Mouse (Mus musculus): ENCODE results near the gene Mvb12a. TPM values are rescaled to one million over a fixed set of nuclear protein-coding genes. Genes with fewer than 3 reads are reported as not detected.
A peak's percentile ranks its signal among the peaks of the same experiment; 100 is the strongest.

The Mvb12a gene
- 47.6 and 61.5 TPM in 2 replicates for total RNA-seq (2014; rRNA removed; ENCODE audit: low replicate concordance)
- polyA plus RNA-seq (2015; fragmentation: Nextera tagmentation; extraction: Ambion mirVana) = 54.4 and 55.3 TPM in 2 replicates

DNA sequence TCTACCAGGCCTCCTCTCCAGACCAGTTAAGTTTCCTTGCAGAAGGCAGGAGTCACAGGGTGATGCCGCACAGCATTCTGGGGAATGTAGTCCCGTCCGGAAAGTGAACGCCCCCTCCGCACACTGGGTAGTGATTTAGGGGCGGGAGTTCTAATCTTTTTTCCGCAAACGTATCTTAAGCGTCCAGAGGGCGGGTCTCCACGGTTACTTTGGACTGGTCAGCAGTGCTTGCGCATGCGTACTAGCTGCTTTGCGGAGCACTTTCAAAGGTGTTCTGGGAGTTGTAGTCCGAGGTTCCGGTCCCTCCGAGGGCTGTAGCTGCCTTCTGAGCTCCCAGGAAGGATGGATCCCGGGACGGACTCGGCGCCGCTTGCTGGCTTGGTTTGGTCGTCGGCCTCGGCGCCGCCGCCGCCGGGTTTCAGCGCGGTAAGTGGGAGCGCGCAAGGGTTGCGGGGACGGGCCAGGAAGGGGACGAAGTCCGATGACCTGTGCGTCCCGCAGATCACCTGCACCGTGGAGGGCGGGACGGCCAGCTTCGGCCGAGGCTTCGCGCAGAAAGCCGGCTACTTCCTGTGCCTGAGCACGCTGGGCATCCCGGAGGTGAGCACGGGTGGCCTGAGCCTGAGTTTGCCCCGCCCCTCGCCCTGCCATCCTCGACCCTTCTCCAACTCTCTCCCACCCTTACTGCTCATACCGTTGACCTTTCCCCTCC is at the start of gene Mvb12a:
Gene Mvb12a (plus strand): TSS at position 291 of the 712 bp plus-strand sequence.
- ATAC-seq (ENCODE audit: insufficient read depth, low read depth) (peak; percentile 97), DNase-seq (ENCODE audit: low spot score) (peak; percentile 100)
- peak within 1 kb of the TSS; percentile 21; the same call in 1 of the 2 replicates for H3K27ac ChIP-seq (ENCODE audit: low read depth)
- no peak for TF ChIP-seq CTCF (IDR thresholded peaks at IDR 0.05; ENCODE audit: low read depth)
- TF ChIP-seq EP300 (IDR thresholded peaks at IDR 0.05; ENCODE audit: low read depth) = peak; percentile 40; the same call in 1 of the 2 replicates
- under 1% methylated on average over 53 of the region's 55 CpGs for WGBS
- H3K9ac ChIP-seq (replicated peaks; ENCODE audit: low read depth, low read length) = peak within 1 kb of the TSS; percentile 58
- H3K27me3 ChIP-seq (ENCODE audit: control insufficient read depth, insufficient read depth, low read length) = no peaks in the 10 kb centered on the region
- peaks cover 26% of the 10 kb centered on the region for H3K36me3 ChIP-seq (replicated peaks; ENCODE audit: control insufficient read depth, insufficient read depth, low read length)
- no peaks in the 10 kb centered on the region for H3K9me3 ChIP-seq (replicated peaks; ENCODE audit: control insufficient read depth, low read length)
- peak within 1 kb of the TSS; percentile 69 for H3K4me3 ChIP-seq (ENCODE audit: low read depth, low read length)
- H3K4me2 ChIP-seq (ENCODE audit: low read depth, low read length) = peak within 1 kb of the TSS; percentile 79
- peaks cover 10% of the 10 kb centered on the region; the same call in 1 of the 2 replicates for H3K4me1 ChIP-seq (ENCODE audit: control insufficient read depth, insufficient read depth)

DNA sequence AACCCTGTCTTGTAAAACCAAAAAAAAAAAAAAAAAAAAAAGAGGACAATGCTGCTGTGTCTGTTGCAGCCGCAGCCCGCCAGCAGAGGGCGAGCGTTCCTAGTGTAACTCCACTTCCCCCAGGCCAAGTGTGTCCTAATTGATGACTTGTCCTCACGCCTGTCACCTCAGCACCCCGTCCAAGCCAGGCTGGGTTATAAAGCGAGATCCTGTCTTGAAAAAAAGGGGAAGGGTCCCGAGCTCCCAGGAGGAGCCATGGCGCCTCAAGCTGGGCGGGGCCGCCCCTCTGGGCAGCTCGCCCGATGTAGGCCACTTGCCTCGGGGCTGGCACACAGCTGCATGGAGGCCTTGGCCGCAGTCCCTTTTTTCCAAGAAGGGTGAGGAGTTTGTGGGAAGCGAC is 47.7 kb upstream of the Mvb12a start:
- no peaks in the 10 kb centered on the region for H3K27me3 ChIP-seq (ENCODE audit: control insufficient read depth, insufficient read depth, low read length)
- H3K36me3 ChIP-seq (replicated peaks; ENCODE audit: control insufficient read depth, insufficient read depth, low read length) = peaks cover 23% of the 10 kb centered on the region
- H3K4me1 ChIP-seq (ENCODE audit: control insufficient read depth, insufficient read depth) = peaks cover 44% of the 10 kb centered on the region
- ATAC-seq (ENCODE audit: insufficient read depth, low read depth) (peak; percentile 73), DNase-seq (ENCODE audit: low spot score) (peak; percentile 79)
- 8% methylated on average over 15 of the region's 16 CpGs for WGBS
- H3K9ac ChIP-seq (replicated peaks; ENCODE audit: low read depth, low read length) = no peak overlapping the region
- TF ChIP-seq CTCF (IDR thresholded peaks at IDR 0.05; ENCODE audit: low read depth) (peak; percentile 78), EP300 (IDR thresholded peaks at IDR 0.05; ENCODE audit: low read depth) (no peak)
- H3K27ac ChIP-seq (ENCODE audit: low read depth) = peak overlapping the region; percentile 54
- H3K4me2 ChIP-seq (ENCODE audit: low read depth, low read length) = peak overlapping the region; percentile 50
- H3K9me3 ChIP-seq (replicated peaks; ENCODE audit: control insufficient read depth, low read length) = no peaks in the 10 kb centered on the region
- peak overlapping the region; percentile 24; the same call in 1 of the 2 replicates for H3K4me3 ChIP-seq (ENCODE audit: low read depth, low read length)

DNA sequence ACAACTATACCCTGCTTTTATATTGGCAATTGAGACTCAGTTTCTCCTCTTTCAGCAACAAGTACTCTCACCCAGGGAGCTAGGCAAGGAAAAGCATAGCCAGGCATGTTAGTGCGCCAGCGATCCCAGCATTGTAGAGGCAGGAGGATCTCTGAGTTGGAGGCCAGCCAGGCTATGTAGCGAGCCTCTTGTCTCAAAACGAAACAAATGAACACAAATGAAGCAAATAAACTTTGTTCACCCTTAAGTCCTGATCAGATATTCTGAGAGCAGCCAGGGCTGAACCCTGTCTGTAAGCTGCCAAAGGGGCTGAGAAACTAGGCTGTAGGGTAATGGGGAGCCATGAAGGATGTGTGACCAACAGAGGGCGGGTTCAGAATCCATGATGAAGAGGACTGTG is 46.9 kb upstream of the Mvb12a start:
- 65% methylated on average over 5 of the region's 5 CpGs for WGBS
- Histone ChIP-seq H3K9ac (replicated peaks; ENCODE audit: low read depth, low read length) (no peak overlapping the region), H3K4me2 (ENCODE audit: low read depth, low read length) (no peak overlapping the region), H3K27me3 (ENCODE audit: control insufficient read depth, insufficient read depth, low read length) (no peaks in the 10 kb centered on the region), H3K4me1 (ENCODE audit: control insufficient read depth, insufficient read depth) (peaks cover 44% of the 10 kb centered on the region), H3K4me3 (ENCODE audit: low read depth, low read length) (no peak overlapping the region), H3K27ac (ENCODE audit: low read depth) (peak overlapping the region; percentile 54), H3K9me3 (replicated peaks; ENCODE audit: control insufficient read depth, low read length) (no peaks in the 10 kb centered on the region), H3K36me3 (replicated peaks; ENCODE audit: control insufficient read depth, insufficient read depth, low read length) (peaks cover 20% of the 10 kb centered on the region)
- DNase-seq (ENCODE audit: low spot score) (no peak), ATAC-seq (ENCODE audit: insufficient read depth, low read depth) (no peak)
- TF ChIP-seq EP300 (IDR thresholded peaks at IDR 0.05; ENCODE audit: low read depth) (no peak), CTCF (IDR thresholded peaks at IDR 0.05; ENCODE audit: low read depth) (no peak)

DNA sequence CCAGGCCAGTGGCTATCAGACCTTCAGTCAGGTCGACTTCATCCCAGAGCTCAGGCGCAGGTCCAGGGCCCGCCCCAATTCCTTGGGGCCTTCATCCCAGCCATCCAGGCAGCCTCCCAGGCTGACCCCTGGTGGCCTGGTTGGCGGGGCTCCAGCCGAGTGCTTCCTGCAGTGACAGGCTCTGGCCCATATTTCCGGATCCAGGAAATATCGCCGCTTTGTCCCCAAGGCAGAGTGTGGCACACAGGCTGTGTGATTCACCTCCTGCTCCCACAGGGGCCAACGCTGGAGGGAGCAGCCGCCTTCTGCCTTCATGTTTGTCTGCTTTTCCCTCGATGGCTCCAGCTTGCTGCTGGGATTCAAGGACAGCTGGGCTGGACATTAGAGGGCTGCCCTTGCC is 46.2 kb upstream of the Mvb12a start:
- TF ChIP-seq EP300 (IDR thresholded peaks at IDR 0.05; ENCODE audit: low read depth) (0 out of 2 replicates have a peak, but pooled peaks have one; percentile 76), CTCF (IDR thresholded peaks at IDR 0.05; ENCODE audit: low read depth) (peak; percentile 31)
- no peak overlapping the region for H3K4me2 ChIP-seq (ENCODE audit: low read depth, low read length)
- H3K4me1 ChIP-seq (ENCODE audit: control insufficient read depth, insufficient read depth) = peaks cover 44% of the 10 kb centered on the region
- H3K27me3 ChIP-seq (ENCODE audit: control insufficient read depth, insufficient read depth, low read length) = no peaks in the 10 kb centered on the region
- no peak overlapping the region for H3K9ac ChIP-seq (replicated peaks; ENCODE audit: low read depth, low read length)
- H3K27ac ChIP-seq (ENCODE audit: low read depth) = peak overlapping the region; percentile 54
- H3K36me3 ChIP-seq (replicated peaks; ENCODE audit: control insufficient read depth, insufficient read depth, low read length) = peaks cover 13% of the 10 kb centered on the region
- 22% methylated on average over 11 of the region's 11 CpGs for WGBS
- DNase-seq (ENCODE audit: low spot score) (peak; percentile 80), ATAC-seq (ENCODE audit: insufficient read depth, low read depth) (peak; percentile 62)
- no peak overlapping the region for H3K4me3 ChIP-seq (ENCODE audit: low read depth, low read length)
- no peaks in the 10 kb centered on the region for H3K9me3 ChIP-seq (replicated peaks; ENCODE audit: control insufficient read depth, low read length)

DNA sequence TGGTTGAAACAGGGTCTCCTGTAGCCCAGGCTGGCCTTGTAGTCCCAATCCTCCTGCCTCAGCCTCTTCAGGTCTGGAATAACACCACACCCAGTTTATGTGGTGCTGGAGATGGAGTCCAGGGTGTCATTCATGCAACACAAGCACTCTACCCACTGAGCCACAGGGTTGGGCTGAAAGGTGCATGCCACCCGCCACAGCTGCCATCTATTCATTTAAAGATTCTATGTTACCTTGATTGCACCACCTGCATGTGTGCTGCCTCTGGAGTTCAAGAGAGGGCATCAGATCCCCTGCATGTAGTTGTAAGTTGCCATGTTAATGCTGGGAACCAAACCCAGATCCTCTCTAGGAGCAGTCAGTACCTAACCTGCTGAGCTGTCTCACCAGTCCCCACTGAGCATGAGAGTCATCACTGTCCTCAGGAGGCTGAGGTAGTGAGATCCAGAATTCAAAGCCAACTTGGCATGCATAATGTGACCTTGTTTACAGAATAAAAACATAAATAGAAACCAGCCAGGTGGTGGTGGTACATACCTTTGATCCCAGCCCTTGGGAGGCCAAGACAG is 45.6 kb upstream of the Mvb12a start:
- Histone ChIP-seq H3K27ac (ENCODE audit: low read depth) (0 out of 2 replicates have a peak overlapping the region, but pooled peaks have one; percentile 54), H3K9ac (replicated peaks; ENCODE audit: low read depth, low read length) (no peak overlapping the region), H3K4me1 (ENCODE audit: control insufficient read depth, insufficient read depth) (peaks cover 44% of the 10 kb centered on the region), H3K4me3 (ENCODE audit: low read depth, low read length) (no peak overlapping the region), H3K27me3 (ENCODE audit: control insufficient read depth, insufficient read depth, low read length) (no peaks in the 10 kb centered on the region), H3K9me3 (replicated peaks; ENCODE audit: control insufficient read depth, low read length) (no peaks in the 10 kb centered on the region), H3K36me3 (replicated peaks; ENCODE audit: control insufficient read depth, insufficient read depth, low read length) (peaks cover 7% of the 10 kb centered on the region), H3K4me2 (ENCODE audit: low read depth, low read length) (no peak overlapping the region)
- no peak for TF ChIP-seq CTCF (IDR thresholded peaks at IDR 0.05; ENCODE audit: low read depth)
- no peak for TF ChIP-seq EP300 (IDR thresholded peaks at IDR 0.05; ENCODE audit: low read depth)
- DNase-seq (ENCODE audit: low spot score) (no peak), ATAC-seq (ENCODE audit: insufficient read depth, low read depth) (no peak)
- WGBS = 96% methylated on average over 1 of the region's 1 CpGs

Data from heart, postnatal 0 days (tissue).